Mouse (Mus musculus): Measurements from ENCODE around the gene Gcnt3. TPM values are rescaled to one million over a fixed set of nuclear protein-coding genes. Genes with fewer than 3 reads are reported as not detected.

The Gcnt3 gene
- polyA plus RNA-seq, 1 experiment from 2014 or later: 0.23 TPM

- H3K27me3 ChIP-seq: no peaks in the 10 kb centered on the region
- no peaks in the 10 kb centered on the region for H3K9me3 ChIP-seq (replicated peaks)
- H3K4me3 ChIP-seq (replicated peaks): no peak overlapping the region
- ATAC-seq (ENCODE audit: insufficient number of reproducible peaks, low FRiP score, low TSS enrichment, low read depth): no peak
- no peaks in the 10 kb centered on the region for H3K4me1 ChIP-seq
- H3K9ac ChIP-seq: no peak overlapping the region
- H3K4me2 ChIP-seq (replicated peaks): no peak overlapping the region
- no peak overlapping the region for H3K27ac ChIP-seq (replicated peaks)
- 69% methylated on average over 1 of the region's 1 CpGs for WGBS
- H3K36me3 ChIP-seq: peaks cover 12% of the 10 kb centered on the region; the same call in 1 of the 2 replicates
Observed at GRCm38 (mm10) chr9:70021610-70022009, 16.3 kb downstream of the Gcnt3 start.

GRCm38 (mm10) chr9:70018879-70019278 is 19.0 kb downstream of the Gcnt3 start:
- ATAC-seq (ENCODE audit: insufficient number of reproducible peaks, low FRiP score, low TSS enrichment, low read depth): no peak
- H3K4me2 ChIP-seq (replicated peaks): no peak overlapping the region
- peaks cover 3% of the 10 kb centered on the region for H3K4me1 ChIP-seq
- H3K27me3 ChIP-seq: no peaks in the 10 kb centered on the region
- no peak overlapping the region for H3K27ac ChIP-seq (replicated peaks)
- H3K9me3 ChIP-seq (replicated peaks): no peaks in the 10 kb centered on the region
- peaks cover 17% of the 10 kb centered on the region; the same call in 1 of the 2 replicates for H3K36me3 ChIP-seq
- no peak overlapping the region for H3K4me3 ChIP-seq (replicated peaks)
- no peak overlapping the region for H3K9ac ChIP-seq

GRCm38 (mm10) chr9:70015632-70016031 is 22.3 kb downstream of the Gcnt3 start:
- 87% methylated on average over 2 of the region's 2 CpGs for WGBS
- H3K9ac ChIP-seq: no peak overlapping the region
- H3K9me3 ChIP-seq (replicated peaks): no peaks in the 10 kb centered on the region
- ATAC-seq (ENCODE audit: insufficient number of reproducible peaks, low FRiP score, low TSS enrichment, low read depth): no peak
- H3K4me1 ChIP-seq: peaks cover 11% of the 10 kb centered on the region
- H3K36me3 ChIP-seq: peaks cover 17% of the 10 kb centered on the region; the same call in 1 of the 2 replicates
- H3K4me3 ChIP-seq (replicated peaks): no peak overlapping the region
- no peak overlapping the region for H3K27ac ChIP-seq (replicated peaks)
- no peak overlapping the region for H3K4me2 ChIP-seq (replicated peaks)
- H3K27me3 ChIP-seq: no peaks in the 10 kb centered on the region

- peak; percentile 94 for ATAC-seq (ENCODE audit: insufficient number of reproducible peaks, low FRiP score, low TSS enrichment, low read depth)
- H3K27ac ChIP-seq (replicated peaks): peak within 1 kb of the TSS; percentile 93
- H3K27me3 ChIP-seq: no peaks in the 10 kb centered on the region
Observed at GRCm38 (mm10) chr9:70012408-70012901, 25.4 kb downstream of the Gcnt3 start, which contains the start of gene Gtf2a2. Gene Gtf2a2, plus strand, starts transcription at chr9:70012550.

GRCm38 (mm10) chr9:70011537-70012407 is 26.1 kb downstream of the Gcnt3 start:
- 58% methylated on average over 14 of the region's 14 CpGs for WGBS

More at GRCm38 (mm10) chr9:70012408-70012901, 25.4 kb downstream of the Gcnt3 start, which contains the start of gene Gtf2a2:
- no peaks in the 10 kb centered on the region for H3K9me3 ChIP-seq (replicated peaks)
- H3K4me2 ChIP-seq (replicated peaks): peak within 1 kb of the TSS; percentile 49
- peaks cover 36% of the 10 kb centered on the region for H3K36me3 ChIP-seq
- H3K9ac ChIP-seq: peak within 1 kb of the TSS; percentile 94
- H3K4me1 ChIP-seq: peaks cover 11% of the 10 kb centered on the region
- peak within 1 kb of the TSS; percentile 87 for H3K4me3 ChIP-seq (replicated peaks)
- WGBS: under 1% methylated on average over 49 of the region's 57 CpGs

GRCm38 (mm10) chr9:70010781-70011473 is 27.0 kb downstream of the Gcnt3 start:
- Histone ChIP-seq H3K4me1 (peaks cover 11% of the 10 kb centered on the region), H3K36me3 (peaks cover 29% of the 10 kb centered on the region), H3K4me2 (replicated peaks) (no peak overlapping the region), H3K9me3 (replicated peaks) (no peaks in the 10 kb centered on the region), H3K9ac (no peak overlapping the region), H3K27me3 (no peaks in the 10 kb centered on the region), H3K4me3 (replicated peaks) (no peak overlapping the region), H3K27ac (replicated peaks) (no peak overlapping the region)
- WGBS: 92% methylated on average over 5 of the region's 5 CpGs
- no peak for ATAC-seq (ENCODE audit: insufficient number of reproducible peaks, low FRiP score, low TSS enrichment, low read depth)

More at GRCm38 (mm10) chr9:70011537-70012407, 26.1 kb downstream of the Gcnt3 start:
- no peak for ATAC-seq (ENCODE audit: insufficient number of reproducible peaks, low FRiP score, low TSS enrichment, low read depth)
- H3K4me3 ChIP-seq (replicated peaks): peak overlapping the region; percentile 87
- H3K4me2 ChIP-seq (replicated peaks): peak overlapping the region; percentile 49
- no peak overlapping the region; the same call in 1 of the 2 replicates for H3K9ac ChIP-seq
- peaks cover 11% of the 10 kb centered on the region for H3K4me1 ChIP-seq
- H3K36me3 ChIP-seq: peaks cover 34% of the 10 kb centered on the region
- H3K27ac ChIP-seq (replicated peaks): peak overlapping the region; percentile 93
- no peaks in the 10 kb centered on the region for H3K9me3 ChIP-seq (replicated peaks)
- H3K27me3 ChIP-seq: no peaks in the 10 kb centered on the region

- H3K27me3 ChIP-seq: no peaks in the 10 kb centered on the region
- WGBS: 84% methylated on average over 8 of the region's 8 CpGs
- no peak overlapping the region for H3K4me3 ChIP-seq (replicated peaks)
- no peak overlapping the region for H3K4me2 ChIP-seq (replicated peaks)
- no peak overlapping the region for H3K27ac ChIP-seq (replicated peaks)
- peaks cover 34% of the 10 kb centered on the region for H3K36me3 ChIP-seq
- no peak for ATAC-seq (ENCODE audit: insufficient number of reproducible peaks, low FRiP score, low TSS enrichment, low read depth)
- no peak overlapping the region for H3K9ac ChIP-seq
- no peaks in the 10 kb centered on the region for H3K9me3 ChIP-seq (replicated peaks)
- peaks cover 11% of the 10 kb centered on the region for H3K4me1 ChIP-seq
Observed at GRCm38 (mm10) chr9:70009754-70010304, 28.1 kb downstream of the Gcnt3 start.

- Histone ChIP-seq H3K27ac (replicated peaks) (no peak overlapping the region), H3K4me3 (replicated peaks) (no peak overlapping the region), H3K36me3 (peaks cover 51% of the 10 kb centered on the region), H3K4me1 (no peaks in the 10 kb centered on the region), H3K4me2 (replicated peaks) (no peak overlapping the region), H3K9ac (no peak overlapping the region), H3K27me3 (no peaks in the 10 kb centered on the region), H3K9me3 (replicated peaks) (no peaks in the 10 kb centered on the region)
- no peak for ATAC-seq (ENCODE audit: insufficient number of reproducible peaks, low FRiP score, low TSS enrichment, low read depth)
- WGBS: 75% methylated on average over 14 of the region's 14 CpGs
Observed at GRCm38 (mm10) chr9:70007506-70008248, 30.2 kb downstream of the Gcnt3 start.

- no peaks in the 10 kb centered on the region for H3K27me3 ChIP-seq
- ATAC-seq (ENCODE audit: insufficient number of reproducible peaks, low FRiP score, low TSS enrichment, low read depth): no peak
- H3K27ac ChIP-seq (replicated peaks): no peak overlapping the region
- WGBS: 81% methylated on average over 5 of the region's 5 CpGs
- no peaks in the 10 kb centered on the region for H3K9me3 ChIP-seq (replicated peaks)
- H3K4me3 ChIP-seq (replicated peaks): no peak overlapping the region
- no peak overlapping the region for H3K4me2 ChIP-seq (replicated peaks)
- H3K4me1 ChIP-seq: no peaks in the 10 kb centered on the region
- H3K9ac ChIP-seq: no peak overlapping the region
- H3K36me3 ChIP-seq: peaks cover 57% of the 10 kb centered on the region
Observed at GRCm38 (mm10) chr9:70006984-70007383, 30.9 kb downstream of the Gcnt3 start.

GRCm38 (mm10) chr9:70003516-70003915 is 34.4 kb downstream of the Gcnt3 start:
- H3K27me3 ChIP-seq: no peaks in the 10 kb centered on the region
- H3K4me1 ChIP-seq: no peaks in the 10 kb centered on the region
- WGBS: 78% methylated on average over 10 of the region's 10 CpGs
- no peak overlapping the region for H3K9ac ChIP-seq
- no peak overlapping the region for H3K4me3 ChIP-seq (replicated peaks)
- no peaks in the 10 kb centered on the region for H3K9me3 ChIP-seq (replicated peaks)
- no peak overlapping the region for H3K27ac ChIP-seq (replicated peaks)
- H3K4me2 ChIP-seq (replicated peaks): no peak overlapping the region
- H3K36me3 ChIP-seq: peaks cover 70% of the 10 kb centered on the region
- ATAC-seq (ENCODE audit: insufficient number of reproducible peaks, low FRiP score, low TSS enrichment, low read depth): no peak

Measured in embryonic facial prominence, embryonic 15.5 days (tissue).